Mouse (Mus musculus): ENCODE results near the gene Zfp799.

The Zfp799 gene

DNA sequence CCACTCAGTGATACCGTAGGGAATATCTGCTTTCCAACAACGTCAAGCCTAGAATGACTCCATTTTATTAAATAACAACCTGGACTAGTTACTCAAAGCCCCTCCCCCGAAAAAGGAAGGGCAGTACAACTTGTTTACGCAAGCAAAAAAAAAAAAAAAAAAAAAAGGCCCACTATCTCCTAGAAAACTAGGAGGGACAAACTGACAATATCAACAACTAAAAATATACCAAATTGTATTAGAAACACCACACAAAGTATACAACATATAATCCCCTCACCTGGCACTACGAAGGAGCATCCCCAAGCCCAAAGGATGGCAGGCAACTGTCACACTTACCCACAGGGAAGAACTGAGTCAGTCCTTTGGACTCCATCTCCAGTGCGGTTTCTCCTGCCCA is 43.1 kb downstream of the Zfp799 start:
- no peak for DNase-seq

DNA sequence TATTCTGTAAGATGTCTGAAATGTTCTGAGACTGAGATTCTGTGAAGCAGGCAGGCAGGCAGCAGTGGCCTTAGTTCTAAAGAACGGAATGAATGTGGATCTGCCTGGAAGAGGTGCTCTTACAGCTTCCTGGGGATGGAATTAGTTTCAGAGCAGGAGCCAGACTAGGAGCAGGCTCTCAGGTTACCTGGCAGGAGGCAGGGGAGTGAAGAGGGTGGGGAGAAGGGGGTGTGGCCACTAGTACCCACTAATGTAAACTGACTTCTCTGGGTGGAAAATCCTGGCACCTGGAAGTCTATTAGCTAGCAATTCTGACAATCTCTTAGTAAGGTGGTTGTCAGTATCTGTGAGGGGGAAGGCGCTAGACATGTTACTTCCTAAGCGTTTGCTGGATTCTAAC is 44.4 kb downstream of the Zfp799 start:
- no peak for DNase-seq

DNA sequence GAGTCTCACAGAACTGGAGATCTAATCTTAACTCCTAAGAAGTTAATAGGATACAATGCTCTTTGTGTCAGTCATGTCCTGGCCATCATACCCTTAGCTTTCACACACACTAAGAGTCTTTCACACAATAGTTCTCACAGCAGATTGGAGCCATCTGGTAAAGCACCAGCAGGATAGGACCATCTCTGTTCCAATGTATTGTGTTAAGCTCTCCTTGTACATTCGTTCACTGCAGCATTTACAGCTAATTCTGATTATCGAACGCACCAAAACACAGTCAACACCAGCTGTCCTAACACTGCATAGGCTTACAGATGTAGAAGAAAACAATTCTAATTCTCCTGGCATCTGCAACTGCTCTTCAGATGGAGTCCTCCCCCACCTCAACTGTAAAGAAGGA is 52.5 kb downstream of the Zfp799 start:
- DNase-seq: no peak

DNA sequence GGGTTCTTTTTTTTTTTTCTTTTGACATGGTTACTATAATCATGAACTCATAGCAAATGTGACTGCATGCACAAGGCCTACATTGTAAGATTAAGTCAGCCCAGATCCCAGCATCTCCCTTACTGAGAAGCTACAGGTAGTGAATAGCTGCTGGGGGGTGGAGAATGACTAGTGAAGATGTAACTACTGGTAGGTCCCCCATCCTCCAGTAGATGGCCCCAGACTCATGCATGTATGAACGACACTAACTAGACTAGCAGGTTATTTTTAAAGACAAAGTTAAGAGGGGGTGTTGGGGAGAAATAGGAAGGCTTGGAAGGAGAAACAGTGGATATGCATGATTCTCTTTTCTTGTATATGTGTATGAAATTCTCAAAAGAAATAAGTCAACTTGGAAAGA is 58.8 kb downstream of the Zfp799 start:
- DNase-seq: no peak

DNA sequence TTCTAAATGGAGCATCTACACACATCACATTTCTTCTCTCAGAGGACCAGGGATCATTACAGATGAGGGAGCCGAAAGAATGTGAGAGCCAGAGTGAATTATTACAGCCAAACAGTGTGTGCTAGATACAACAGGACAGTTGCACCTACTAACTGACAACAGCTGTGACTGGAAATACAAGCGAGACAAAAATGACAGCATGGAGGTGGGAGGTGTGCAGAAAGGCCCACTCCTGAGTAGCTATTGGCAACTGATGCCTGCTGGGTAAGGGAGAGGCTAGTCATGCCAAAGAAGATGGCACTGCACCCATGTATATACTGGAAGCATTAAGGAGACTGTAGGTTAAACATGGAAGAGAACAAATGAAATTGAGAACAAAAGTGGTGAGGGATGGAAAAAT is 63.6 kb downstream of the Zfp799 start:
- no peak for DNase-seq

All from cerebellum, adult 11 months (tissue).